Mouse (Mus musculus) heart, embryonic 14.5 days (tissue): ENCODE results near the gene Sh3glb1. TPM values are rescaled to one million over a fixed set of nuclear protein-coding genes. Genes with fewer than 3 reads are reported as not detected.

Experiments
- ATAC-seq: fragments of 200-750 bp; cut with Nextera tagmentation; 2 replicates; pipeline ENCODE4 v1.8.0; 2017; ENCODE audit warnings: low read depth, moderate TSS enrichment; ENCODE audit not compliant: insufficient number of reproducible peaks, insufficient read depth, low FRiP score
- H3K27ac ChIP-seq, 2 experiments: fragments of 200-500 bp in 1 of 2; fragments of 300-500 bp in 1 of 2; sonication (generic) in 1 of 2; replicated peaks in 1 of 2; 2 replicates each; pipeline ENCODE4 v1.5.1; 2012 to 2014; ENCODE audit warnings: low read depth in 2 of 2, low read length in 2 of 2, control low read depth in 1 of 2, mild to moderate bottlenecking in 1 of 2, mixed read lengths in 1 of 2; ENCODE audit not compliant: control insufficient read depth in 1 of 2, insufficient read depth in 1 of 2
- H3K27me3 ChIP-seq: fragments of 300-500 bp; sonication (generic); 2 replicates; pipeline ENCODE4 v1.6.1; 2014; ENCODE audit warnings: mild to moderate bottlenecking, low read length, control low read depth; ENCODE audit not compliant: control insufficient read depth, insufficient read depth
- H3K36me3 ChIP-seq: fragments of 300-500 bp; sonication (generic); 2 replicates; pipeline ENCODE4 v1.6.1; 2014; ENCODE audit warnings: mild to moderate bottlenecking, control low read depth, low read length, mixed read lengths; ENCODE audit not compliant: control insufficient read depth, insufficient read depth
- H3K4me1 ChIP-seq, 2 experiments: fragments of 200-500 bp in 1 of 2; fragments of 300-500 bp in 1 of 2; sonication (generic) in 1 of 2; 2 replicates each; pipeline ENCODE4 v1.6.1; 2012 to 2014; ENCODE audit warnings: low read length in 2 of 2, control low read depth in 1 of 2, mixed read lengths in 1 of 2; ENCODE audit not compliant: control insufficient read depth in 2 of 2, insufficient read depth in 2 of 2
- H3K4me2 ChIP-seq: fragments of 300-500 bp; sonication (generic); 2 replicates; pipeline ENCODE4 v1.6.1; 2014; ENCODE audit warnings: mild to moderate bottlenecking, low read length
- H3K4me3 ChIP-seq, 2 experiments: fragments of 200-500 bp in 1 of 2; fragments of 300-500 bp in 1 of 2; sonication (generic) in 1 of 2; 2 replicates each; pipeline ENCODE4 v1.5.1; 2012 to 2014; ENCODE audit warnings: low read length in 2 of 2, mild to moderate bottlenecking in 2 of 2, control low read depth in 1 of 2, low read depth in 1 of 2, moderate library complexity in 1 of 2; ENCODE audit not compliant: control insufficient read depth in 1 of 2, insufficient read depth in 1 of 2
- H3K9ac ChIP-seq: fragments of 300-500 bp; sonication (generic); 2 replicates; pipeline ENCODE4 v1.6.1; 2014; ENCODE audit warnings: mild to moderate bottlenecking, low read length
- H3K9me3 ChIP-seq: fragments of 300-500 bp; sonication (generic); 2 replicates; pipeline ENCODE4 v1.6.1; 2016; ENCODE audit warnings: low read length, control low read depth; ENCODE audit not compliant: control insufficient read depth
- WGBS: fragments of 180-500 bp; shearing (Covaris S2); extraction: QIAGEN DNeasy Blood & Tissue Kit; methylation state at CpG from one replicate; pipeline ENCODE4 v1.1.7; 2014; 5-methylcytosine and 5-hydroxymethylcytosine counted together
- polyA plus RNA-seq: library from polyadenylated mRNA; unstranded; fragments of >200 nt; fragmentation: Nextera tagmentation; extraction: Ambion mirVana; gene quantifications from 2 replicates; pipeline ENCODE4 v1.2.1, GENCODE M21; 2014

Sh3glb1 gene
- polyA plus RNA-seq, 1 experiment from 2014 or later: 154 TPM

GRCm38 (mm10) chr3:144662215-144662852 lies 57.8 kb downstream of the Sh3glb1 start:
- H3K4me1 ChIP-seq: peaks cover 2 to 8% of the 10 kb centered on the region in 2 experiments; a peak in 2 of 4 replicates
- H3K27me3 ChIP-seq: no peaks in the 10 kb centered on the region
- no peak overlapping the region for H3K4me3 ChIP-seq
- H3K9me3 ChIP-seq: 0 out of 2 replicates have a peak, but pooled peaks cover 4% of the 10 kb centered on the region
- no peak overlapping the region for H3K27ac ChIP-seq
- H3K4me2 ChIP-seq: no peak overlapping the region
- no peak overlapping the region for H3K9ac ChIP-seq
- no peak for ATAC-seq
- H3K36me3 ChIP-seq: no peaks in the 10 kb centered on the region
- WGBS: 51% methylated on average over 8 of the region's 8 CpGs

- 80% methylated on average over 3 of the region's 3 CpGs for WGBS
- ATAC-seq: no peak
Observed at GRCm38 (mm10) chr3:144661439-144661838, 58.7 kb downstream of the Sh3glb1 start.

GRCm38 (mm10) chr3:144644202-144644601 lies 75.9 kb downstream of the Sh3glb1 start:
- Histone ChIP-seq H3K36me3 (no peaks in the 10 kb centered on the region), H3K9ac (no peak overlapping the region)
- 59% methylated on average over 5 of the region's 5 CpGs for WGBS

More at GRCm38 (mm10) chr3:144661439-144661838, 58.7 kb downstream of the Sh3glb1 start:
- Histone ChIP-seq H3K27me3 (no peaks in the 10 kb centered on the region), H3K27ac (no peak overlapping the region), H3K4me2 (no peak overlapping the region), H3K36me3 (no peaks in the 10 kb centered on the region), H3K4me3 (no peak overlapping the region), H3K4me1 (peaks cover 2 to 8% of the 10 kb centered on the region in 2 experiments; a peak in 2 of 4 replicates), H3K9ac (no peak overlapping the region), H3K9me3 (0 out of 2 replicates have a peak, but pooled peaks cover 4% of the 10 kb centered on the region)

GRCm38 (mm10) chr3:144643301-144643871 lies 76.7 kb downstream of the Sh3glb1 start:
- peak; percentile 86 for ATAC-seq
- Histone ChIP-seq H3K36me3 (no peaks in the 10 kb centered on the region), H3K9ac (no peak overlapping the region), H3K9me3 (0 out of 2 replicates have a peak, but pooled peaks cover 6% of the 10 kb centered on the region), H3K27me3 (no peaks in the 10 kb centered on the region), H3K4me1 (peaks cover 7 to 13% of the 10 kb centered on the region in 2 experiments; a peak in 3 of 4 replicates), H3K27ac (peak overlapping the region; percentile 84), H3K4me2 (0 out of 2 replicates have a peak overlapping the region, but pooled peaks have one; percentile 7), H3K4me3 (no peak overlapping the region)
- WGBS: 0% methylated on average over 2 of the region's 2 CpGs

More at GRCm38 (mm10) chr3:144644202-144644601, 75.9 kb downstream of the Sh3glb1 start:
- ATAC-seq: no peak
- no peak overlapping the region for H3K4me3 ChIP-seq
- 0 out of 2 replicates have a peak, but pooled peaks cover 6% of the 10 kb centered on the region for H3K9me3 ChIP-seq
- H3K27me3 ChIP-seq: no peaks in the 10 kb centered on the region
- H3K4me1 ChIP-seq: peaks cover 7 to 13% of the 10 kb centered on the region in 2 experiments; a peak in 3 of 4 replicates
- no peak overlapping the region for H3K27ac ChIP-seq
- no peak overlapping the region for H3K4me2 ChIP-seq

- Histone ChIP-seq H3K4me2 (no peak overlapping the region), H3K4me1 (peaks cover 7 to 13% of the 10 kb centered on the region in 2 experiments; a peak in 3 of 4 replicates), H3K36me3 (no peaks in the 10 kb centered on the region), H3K4me3 (no peak overlapping the region), H3K27me3 (no peaks in the 10 kb centered on the region), H3K27ac (no peak overlapping the region), H3K9me3 (0 out of 2 replicates have a peak, but pooled peaks cover 6% of the 10 kb centered on the region), H3K9ac (no peak overlapping the region)
- no peak for ATAC-seq
- WGBS: 94% methylated on average over 4 of the region's 4 CpGs
Observed at GRCm38 (mm10) chr3:144642141-144642540, 78.0 kb downstream of the Sh3glb1 start.

- peaks cover 12% of the 10 kb centered on the region; the same call in 1 of the 2 replicates for H3K9me3 ChIP-seq
- no peak for ATAC-seq
- no peak overlapping the region for H3K4me2 ChIP-seq
- H3K36me3 ChIP-seq: no peaks in the 10 kb centered on the region
- H3K4me3 ChIP-seq: no peak overlapping the region
- no peak overlapping the region for H3K9ac ChIP-seq
- peaks cover 7 to 13% of the 10 kb centered on the region in 2 experiments; a peak in 3 of 4 replicates for H3K4me1 ChIP-seq
- H3K27me3 ChIP-seq: no peaks in the 10 kb centered on the region
- no peak overlapping the region for H3K27ac ChIP-seq
Observed at GRCm38 (mm10) chr3:144640033-144640432, 80.1 kb downstream of the Sh3glb1 start.

- no peak for ATAC-seq
- Histone ChIP-seq H3K4me3 (no peak overlapping the region), H3K27me3 (no peaks in the 10 kb centered on the region), H3K27ac (no peak overlapping the region), H3K4me1 (peaks cover 7 to 13% of the 10 kb centered on the region in 2 experiments; a peak in 3 of 4 replicates), H3K36me3 (no peaks in the 10 kb centered on the region), H3K4me2 (no peak overlapping the region), H3K9me3 (peaks cover 12% of the 10 kb centered on the region; the same call in 1 of the 2 replicates), H3K9ac (no peak overlapping the region)
- WGBS: 75% methylated on average over 3 of the region's 3 CpGs
Observed at GRCm38 (mm10) chr3:144639387-144639786, 80.7 kb downstream of the Sh3glb1 start.
